Mouse (Mus musculus) right cerebral cortex, postnatal 36 days (tissue): ENCODE results near the gene Acly.
"Not testable (repeated sequence)": the region's sequence is repeated elsewhere in the genome, so short reads cannot be mapped to it uniquely, and the experiment has no call there.

Experiments used
- DNase-seq, 2 experiments: peaks; one replicate each; pipeline ENCODE4 v3.0.0; 2022; ENCODE audit warnings: low spot score in 2 of 2, mixed read lengths in 1 of 2

The Acly gene

DNA sequence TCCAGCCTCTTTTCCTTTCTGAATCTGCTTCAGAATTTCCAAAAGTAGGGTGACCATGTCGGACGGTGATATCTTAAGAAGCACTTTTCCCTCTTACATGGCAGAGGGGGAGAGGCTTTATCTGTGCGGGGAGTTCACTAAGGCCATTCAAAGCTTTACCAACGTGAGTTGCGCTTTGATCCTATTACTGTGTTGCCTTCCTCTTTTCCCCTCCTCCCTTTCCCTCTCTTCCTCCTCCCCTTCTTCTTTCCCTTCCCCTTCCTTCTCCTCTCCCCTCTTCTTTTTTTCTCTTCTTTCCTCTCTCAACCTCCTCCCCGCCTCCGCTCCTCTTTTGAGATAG is 17.9 kb upstream of the Acly start:
- DNase-seq: no peak

DNA sequence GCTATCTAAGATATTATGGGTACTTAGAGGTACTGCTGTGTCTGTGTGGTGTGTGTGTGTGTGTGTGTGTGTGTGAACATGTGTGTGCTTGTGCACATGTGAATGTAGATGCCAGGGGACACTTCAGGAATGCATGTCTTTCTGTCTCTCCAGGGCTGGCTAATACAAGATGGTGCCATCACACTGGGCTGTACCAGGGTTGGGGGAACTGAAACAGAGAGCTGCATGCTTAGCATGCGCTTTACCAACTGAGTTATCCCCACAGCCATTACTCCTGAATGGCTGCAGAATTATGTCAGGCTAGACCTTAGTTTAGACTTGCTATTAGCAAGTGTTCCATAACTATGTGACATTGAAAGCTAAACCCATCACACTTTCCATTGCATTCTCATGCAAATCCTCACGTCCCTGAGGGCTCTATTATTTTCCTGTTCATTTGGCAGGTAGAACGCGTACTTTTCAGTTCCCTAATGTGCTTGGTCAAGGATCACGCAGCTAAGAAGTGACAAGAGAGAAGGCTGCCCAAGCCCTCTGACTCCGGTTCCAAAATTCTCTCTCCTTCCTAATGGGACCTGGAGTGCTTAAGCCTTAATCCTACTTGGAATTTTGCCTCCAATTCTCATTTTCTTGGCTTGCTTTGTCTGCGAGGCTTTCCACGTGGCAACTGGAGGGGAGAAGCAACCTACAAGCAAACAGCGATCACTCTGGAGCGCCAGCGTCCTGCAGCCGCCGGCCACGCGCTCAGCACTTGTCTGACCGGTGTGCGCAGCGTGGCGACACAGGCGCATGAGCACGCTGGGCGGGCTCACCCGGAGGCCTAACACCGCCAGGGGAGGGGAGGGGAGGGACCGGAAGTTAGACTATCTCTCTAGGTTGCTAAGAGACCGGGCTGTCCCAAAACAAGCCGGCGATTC is 17.3 kb upstream of the Acly start, which contains the start of gene Ttc25:
Ttc25 (plus strand) TSS at position 776 of the 914 bp plus-strand sequence.
- peak; percentile 66 to 79 for DNase-seq

DNA sequence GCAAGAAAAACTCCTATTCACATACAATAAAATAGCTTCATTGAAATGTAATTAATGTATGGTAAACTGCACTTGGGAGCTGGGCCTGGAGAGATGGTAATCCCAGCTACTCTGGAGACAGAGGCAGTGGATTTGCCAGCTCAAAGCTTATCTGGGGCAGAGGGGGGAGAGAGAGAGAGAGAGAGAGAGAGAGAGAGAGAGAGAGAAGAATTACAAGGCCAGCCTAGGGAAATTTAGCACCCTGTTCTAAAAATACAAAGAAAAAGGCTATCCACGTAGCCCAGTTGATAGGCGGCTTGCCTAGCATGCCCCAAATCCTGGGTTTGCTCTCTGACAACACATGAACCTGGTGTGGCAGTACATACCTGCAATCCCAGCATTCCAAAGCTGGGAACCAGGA is 13.8 kb upstream of the Acly start:
- DNase-seq: no peak

GRCm38 (mm10) chr11:100540966-100541365 is 13.2 kb upstream of the Acly start:
- no peak for DNase-seq

GRCm38 (mm10) chr11:100536466-100536865 is 8.7 kb upstream of the Acly start:
- no peak for DNase-seq

- DNase-seq: no peak
Observed at GRCm38 (mm10) chr11:100535996-100536395, 8.2 kb upstream of the Acly start.

GRCm38 (mm10) chr11:100534821-100535220 is 7.0 kb upstream of the Acly start:
- DNase-seq: not testable (repeated sequence)

DNA sequence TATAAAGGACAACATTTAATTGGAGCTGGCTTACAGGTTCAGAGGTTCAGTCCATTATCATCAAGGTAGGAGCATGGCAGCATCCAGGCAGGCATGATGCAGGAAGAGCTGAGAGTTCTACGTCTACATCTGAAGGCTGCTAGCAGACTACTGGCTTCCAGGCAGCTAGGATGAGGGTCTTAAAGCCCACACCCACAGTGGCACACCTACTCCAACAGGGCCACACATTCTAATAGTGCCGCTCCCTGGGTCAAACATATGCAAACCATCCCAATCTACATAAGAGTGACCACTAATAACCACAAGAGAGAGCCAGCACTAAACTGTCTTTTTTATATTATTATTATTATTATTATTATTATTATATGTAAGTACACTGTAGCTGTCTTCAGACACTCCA is 6.6 kb upstream of the Acly start:
- not testable (repeated sequence) for DNase-seq

DNA sequence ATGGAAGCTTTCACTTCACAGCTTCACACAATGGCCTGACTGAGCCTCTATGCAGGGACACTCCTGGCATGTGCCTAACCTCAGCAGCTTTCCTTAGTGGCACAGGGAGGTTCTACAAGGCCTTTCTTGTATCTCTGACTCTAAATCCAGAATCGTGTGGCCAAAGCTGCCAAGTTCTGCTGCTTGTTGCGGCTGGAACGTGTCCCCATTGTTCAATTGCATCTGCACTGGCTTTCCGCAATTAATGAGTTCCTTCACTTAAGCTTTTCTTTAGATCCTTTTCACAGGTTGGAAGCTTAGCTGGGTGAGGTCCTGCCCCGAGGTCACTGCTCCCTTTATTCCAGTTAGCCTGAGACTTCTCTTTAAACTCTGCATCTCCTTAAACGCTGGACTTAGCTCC is 6.1 kb upstream of the Acly start:
- DNase-seq: no peak

DNA sequence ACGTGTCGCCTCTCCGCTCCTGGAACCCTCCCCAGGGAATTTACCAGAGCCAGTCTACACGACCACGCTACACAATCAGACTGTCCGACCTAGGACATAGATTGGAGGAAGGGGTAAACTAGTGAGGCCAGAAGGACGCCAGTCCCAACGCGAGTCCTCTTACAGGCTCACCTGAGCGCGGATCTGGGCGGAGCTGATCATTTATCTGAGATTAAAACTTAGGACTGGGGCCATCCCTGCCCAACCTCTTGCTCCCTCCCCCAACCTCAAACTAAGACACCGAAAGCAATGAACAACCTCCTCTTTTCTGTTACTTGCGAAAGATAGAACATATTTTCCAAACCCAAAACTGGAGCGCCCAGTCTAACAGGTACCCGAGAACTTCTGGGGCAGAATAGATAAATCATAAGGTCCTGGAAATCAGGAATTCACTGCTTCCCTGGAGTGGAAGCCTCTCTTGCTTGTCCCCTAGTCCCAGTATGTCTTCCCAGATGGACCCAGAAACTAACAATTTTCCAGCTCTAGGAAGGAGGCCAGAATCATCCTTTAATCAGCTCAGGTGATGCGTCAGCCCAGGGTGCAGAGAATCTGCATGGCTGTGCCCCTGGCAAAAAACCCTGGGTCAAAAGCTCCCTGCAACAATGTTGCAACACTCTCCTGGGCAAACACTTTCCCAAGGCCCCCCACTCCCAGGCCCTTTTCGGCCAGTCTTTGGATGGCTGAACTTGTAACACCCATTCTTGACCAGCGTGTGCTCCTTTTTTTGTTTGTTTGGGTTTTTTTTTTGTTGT is 770 bp upstream of the Acly start:
- no peak for DNase-seq

GRCm38 (mm10) chr11:100527066-100527457 is 738 bp downstream of the Acly start:
- peak; percentile 50 to 52 for DNase-seq

GRCm38 (mm10) chr11:100526052-100526816 is 1.6 kb downstream of the Acly start:
- no peak for DNase-seq

DNA sequence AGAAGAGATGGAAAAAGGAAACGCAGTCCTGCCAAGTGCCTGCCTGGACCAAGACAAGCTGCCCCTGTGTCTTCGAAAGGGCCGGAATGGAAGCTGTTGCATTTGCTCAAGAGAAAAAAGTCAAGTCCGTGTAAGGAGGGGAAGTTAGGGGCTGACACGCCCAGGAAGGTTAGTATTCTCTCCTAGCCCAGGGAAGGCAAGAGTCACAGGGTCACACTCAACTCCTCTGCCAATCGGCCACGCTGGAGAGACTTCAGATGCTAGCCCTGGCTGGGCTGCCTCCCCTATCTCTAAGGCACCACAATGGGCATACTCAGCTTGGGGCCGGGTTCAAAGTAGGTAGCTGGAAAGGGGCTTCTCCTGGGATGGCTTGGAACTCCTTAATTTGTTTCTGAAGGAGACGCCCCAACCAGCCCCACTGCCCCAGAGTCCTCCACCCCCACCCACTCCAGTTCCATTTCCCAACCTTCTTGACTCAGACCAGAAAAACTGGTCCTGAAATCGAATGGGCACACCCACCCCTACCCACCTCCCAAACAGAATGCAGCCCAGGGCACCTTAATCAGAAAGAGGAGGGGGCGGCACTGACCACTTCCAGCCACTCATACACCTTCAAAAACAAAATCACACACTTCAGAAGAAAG is 2.7 kb downstream of the Acly start:
- no peak for DNase-seq

DNA sequence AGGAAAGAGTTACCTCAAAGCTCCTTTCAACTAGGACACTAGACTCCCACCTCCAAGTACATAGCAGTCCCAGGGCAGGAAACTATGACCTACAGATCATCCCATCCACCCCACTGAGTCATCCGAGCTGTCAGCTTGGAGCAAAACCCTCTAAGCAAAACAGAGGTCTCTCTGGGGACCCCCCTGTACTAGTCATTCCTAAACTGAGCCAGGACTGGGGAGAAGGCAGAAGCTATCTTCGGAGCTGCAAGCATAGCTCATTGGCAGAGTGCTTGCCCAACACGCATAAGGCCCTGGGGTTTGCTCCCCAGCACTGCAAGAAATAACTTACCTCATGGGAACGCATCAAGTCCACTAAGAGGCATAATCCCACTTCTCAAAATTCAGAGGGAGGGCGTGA is 3.4 kb downstream of the Acly start:
- DNase-seq: no peak

DNA sequence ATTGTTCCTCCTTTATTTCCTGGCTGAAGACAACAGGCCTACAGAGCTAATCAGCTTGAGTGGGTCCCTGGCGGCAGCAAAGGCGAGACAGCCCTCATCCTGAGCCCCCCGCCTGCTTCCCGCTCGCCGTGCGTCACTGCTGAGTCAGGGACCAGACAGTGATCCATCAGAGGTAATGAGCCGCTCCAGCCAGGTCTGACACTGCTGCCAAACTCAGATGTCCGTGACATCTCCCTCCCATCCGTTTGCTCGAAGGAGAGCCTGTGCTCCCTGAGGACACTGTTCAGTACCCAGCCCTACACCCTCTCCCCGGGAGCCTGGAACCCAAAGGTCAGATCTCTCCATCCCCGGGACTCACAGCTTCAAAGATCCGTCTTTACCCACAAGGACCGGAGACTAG is 7.0 kb downstream of the Acly start:
- no peak for DNase-seq

GRCm38 (mm10) chr11:100519188-100519587 is 8.6 kb downstream of the Acly start:
- no peak for DNase-seq

DNA sequence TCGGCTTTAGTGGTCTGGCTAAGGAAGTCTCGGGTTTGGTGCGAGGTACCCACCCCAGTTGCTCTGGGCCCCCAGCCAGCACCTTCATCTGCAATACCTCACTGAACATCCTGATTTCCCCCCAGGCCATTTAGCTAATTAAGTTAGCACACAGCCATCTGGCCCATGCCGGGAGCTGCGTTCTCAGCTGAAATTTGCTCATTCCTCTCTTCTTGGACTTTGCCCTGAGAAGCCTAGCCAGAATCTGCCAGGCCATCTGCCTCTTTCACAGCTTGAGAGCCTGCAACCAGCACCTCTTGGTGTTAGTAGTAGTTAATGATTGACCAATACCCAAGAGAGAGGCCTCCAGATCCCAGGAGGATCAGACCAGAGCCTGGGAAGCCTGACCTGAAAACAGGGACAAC is 9.6 kb downstream of the Acly start:
- DNase-seq: no peak

DNA sequence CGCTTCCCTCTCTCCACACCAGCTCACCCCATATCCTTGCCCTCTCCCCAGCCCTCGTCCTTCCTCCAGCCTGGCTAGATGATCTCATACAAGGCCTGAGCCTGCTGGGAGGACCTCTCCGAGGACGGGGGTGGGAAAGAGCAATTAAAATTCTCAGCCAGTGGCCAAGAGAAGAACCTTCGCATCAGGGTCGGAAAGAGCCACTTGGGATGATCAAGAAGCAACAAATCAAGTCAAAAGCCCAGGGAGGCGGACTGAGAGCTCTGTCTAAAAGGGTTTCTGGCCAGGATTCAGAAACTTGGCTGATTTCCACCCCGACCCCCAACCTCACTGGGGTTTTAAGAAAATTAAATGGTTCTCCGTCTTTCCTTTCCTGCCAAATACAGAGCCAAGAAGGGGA is 11.5 kb downstream of the Acly start:
- no peak for DNase-seq

GRCm38 (mm10) chr11:100515789-100516188 is 12.0 kb downstream of the Acly start:
- DNase-seq: no peak

DNA sequence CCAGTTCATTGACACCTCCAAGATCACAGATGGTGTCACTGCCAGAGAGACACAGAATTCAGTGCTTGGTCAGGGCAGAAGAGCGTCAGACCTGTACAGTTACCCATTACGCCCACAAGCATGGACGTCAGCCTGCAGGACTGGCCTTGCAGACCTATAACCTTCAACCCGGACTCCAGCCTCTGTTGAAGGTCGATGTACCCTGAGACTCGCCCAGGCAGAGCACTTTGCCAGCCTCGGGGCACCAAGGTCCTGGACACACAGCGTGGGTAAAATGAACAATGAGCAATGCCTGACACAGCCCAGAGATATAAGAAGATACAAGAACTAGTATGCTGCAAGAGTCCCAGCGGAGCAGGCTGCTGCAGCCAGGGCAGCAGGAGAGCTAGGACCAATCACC is 12.7 kb downstream of the Acly start:
- no peak for DNase-seq

DNA sequence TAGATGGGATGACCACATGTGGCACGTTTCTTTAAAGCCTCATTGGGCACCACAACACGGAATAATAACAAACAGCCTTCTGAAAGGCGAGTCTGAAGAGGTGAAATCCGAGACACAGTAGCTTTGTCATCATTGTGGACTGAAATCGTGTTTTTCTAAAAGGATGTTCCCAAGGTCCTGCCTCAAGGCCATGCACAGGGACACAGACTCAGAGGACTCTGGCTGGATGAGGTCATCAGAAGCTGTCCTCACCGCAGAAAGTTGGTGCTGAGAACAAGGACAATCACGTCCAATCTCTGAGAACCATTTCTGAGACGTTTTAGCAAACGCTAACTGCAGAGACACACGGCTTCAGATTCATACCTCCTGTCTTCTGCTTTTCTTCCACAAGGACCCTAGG is 14.1 kb downstream of the Acly start:
- no peak for DNase-seq

DNA sequence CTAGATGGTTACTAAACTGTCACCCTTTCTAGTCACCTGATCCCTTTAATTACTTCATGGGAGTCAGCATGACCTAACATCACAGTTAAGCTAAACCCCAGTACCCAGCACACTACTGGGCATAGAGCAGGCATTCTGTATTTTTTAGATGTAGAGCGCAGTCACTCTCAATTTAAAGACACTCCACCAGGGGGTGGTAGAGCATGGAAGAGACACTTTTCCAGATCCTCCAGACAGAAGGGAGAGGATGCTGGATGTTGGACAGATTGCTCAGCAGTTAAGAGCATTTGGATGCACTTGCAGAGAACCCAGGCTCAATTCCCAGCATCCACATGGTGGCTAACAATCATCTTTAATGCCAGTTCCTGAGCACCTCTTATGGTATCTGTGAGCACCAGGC is 15.4 kb downstream of the Acly start:
- peak in 1 of 2 experiments; percentile 15 for DNase-seq
